Mouse (Mus musculus) spleen, adult 18-20 months (tissue): ENCODE measurements around the gene Slc22a16.
A peak's percentile ranks its signal among the peaks of the same experiment; 100 is the strongest.

Experiments
- DNase-seq, 2 experiments: peaks; one replicate each; pipeline ENCODE4 v3.0.0; 2022; ENCODE audit warnings: mixed read lengths in 2 of 2

The Slc22a16 gene

DNA sequence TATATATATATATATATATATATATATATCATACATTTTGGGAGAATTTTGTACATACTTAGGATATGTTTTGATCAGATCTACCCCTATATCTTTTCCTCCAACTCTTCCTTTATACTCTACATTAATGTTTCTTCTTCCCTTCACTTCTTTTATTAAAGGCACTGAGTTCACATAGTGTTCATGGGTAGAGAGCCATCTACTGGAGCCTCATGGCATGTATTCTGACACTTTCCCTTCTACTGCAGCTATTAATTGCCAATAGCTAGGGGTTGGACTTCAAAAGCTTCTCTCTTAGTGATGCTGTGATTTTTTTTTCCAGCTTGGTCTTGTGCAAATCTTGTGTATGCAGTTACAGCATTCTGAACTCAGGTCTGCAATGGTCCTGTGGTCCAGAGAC lies 47.8 kb downstream of the Slc22a16 start:
- DNase-seq: no peak

DNA sequence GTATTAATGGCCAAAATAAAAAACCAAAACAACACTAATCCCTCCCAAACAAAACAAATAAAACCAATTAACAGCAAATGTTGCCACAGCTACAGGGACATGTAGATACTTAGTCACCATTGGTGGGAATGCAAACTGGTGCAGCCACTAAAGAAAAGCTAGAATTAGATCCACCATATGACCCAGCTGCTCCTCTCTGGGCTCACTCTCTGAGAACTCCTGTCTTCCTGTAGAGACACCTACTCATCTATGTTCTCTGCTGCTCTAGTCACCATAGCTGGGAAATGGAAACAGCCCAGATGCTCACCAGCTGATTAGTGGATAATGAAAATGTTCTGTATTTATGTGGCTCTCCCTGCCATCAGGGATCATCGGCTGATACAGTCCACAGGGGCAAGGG lies 49.6 kb downstream of the Slc22a16 start:
- no peak for DNase-seq

DNA sequence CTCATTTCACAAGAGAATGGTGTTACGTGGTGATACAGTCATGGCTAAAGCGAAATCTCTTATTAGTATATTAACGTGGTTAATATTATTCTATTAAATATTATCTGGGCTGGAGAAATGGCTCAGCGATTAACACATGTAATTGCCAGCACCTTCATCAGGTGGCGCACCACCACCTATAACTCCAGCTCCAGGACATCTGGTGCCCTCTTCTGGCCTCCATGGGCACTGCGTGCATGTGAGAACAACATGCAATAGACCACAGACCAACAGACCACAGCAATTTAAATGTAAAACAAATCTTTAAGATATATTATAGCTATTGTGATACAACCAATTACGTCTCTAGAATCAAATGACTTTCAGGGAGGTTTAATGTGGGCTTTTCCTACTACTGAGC lies 59.0 kb downstream of the Slc22a16 start:
- peak in 1 of 2 experiments; percentile 23 for DNase-seq

DNA sequence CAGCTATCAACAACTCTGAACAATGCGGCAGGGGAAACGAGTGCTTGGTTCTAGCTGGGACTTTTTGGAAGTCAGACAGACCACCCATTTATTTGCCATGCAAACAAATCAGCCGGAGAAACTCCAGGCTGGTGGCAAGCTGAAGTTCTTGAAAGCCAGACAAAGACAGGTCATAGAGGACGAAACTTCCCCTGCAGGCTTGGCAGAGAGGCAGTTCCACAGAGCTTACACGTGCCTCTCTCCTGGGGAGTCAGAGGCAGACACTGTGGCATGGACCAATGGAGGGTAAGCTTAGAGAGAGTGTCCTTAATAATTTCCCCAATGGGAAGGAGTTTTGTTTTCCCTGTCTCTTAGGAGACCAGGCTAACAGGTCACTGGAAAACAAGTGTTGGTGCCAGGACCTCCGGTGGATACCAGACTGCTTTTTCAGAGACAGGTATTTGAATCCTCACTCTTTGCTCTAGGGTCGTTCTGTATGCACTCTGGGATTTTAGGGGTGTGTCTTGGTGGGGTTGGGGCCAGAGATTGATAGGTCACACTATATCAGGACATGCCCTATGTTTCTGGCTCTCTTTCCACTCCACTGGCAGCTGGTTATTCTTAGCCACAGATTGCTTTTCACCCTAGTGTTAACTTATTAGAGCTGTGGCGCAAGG lies 59.6 kb downstream of the Slc22a16 start, which contains the start of gene Ddo:
Ddo (plus strand) TSS at position 356 of the 656 bp plus-strand sequence.
- DNase-seq: no peak

DNA sequence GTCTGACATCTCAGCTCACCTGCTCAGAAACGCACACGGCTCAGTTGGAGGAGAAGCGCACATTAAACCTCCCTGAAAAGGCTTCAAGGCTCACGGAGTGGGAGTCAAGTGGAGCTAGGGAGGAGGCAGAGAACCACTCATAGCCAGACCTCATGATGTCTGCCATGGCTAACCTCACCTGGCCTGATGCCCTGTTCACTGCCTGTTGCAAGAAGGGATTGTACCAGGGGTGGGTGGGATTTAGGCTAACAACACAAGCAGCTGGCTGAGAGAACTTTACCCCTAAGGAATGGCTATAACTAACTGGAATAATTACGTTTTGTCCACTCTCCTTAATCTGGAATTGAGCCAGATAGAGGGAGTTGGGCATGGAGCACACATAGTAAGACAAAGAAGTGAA lies 60.3 kb downstream of the Slc22a16 start:
- DNase-seq: no peak

DNA sequence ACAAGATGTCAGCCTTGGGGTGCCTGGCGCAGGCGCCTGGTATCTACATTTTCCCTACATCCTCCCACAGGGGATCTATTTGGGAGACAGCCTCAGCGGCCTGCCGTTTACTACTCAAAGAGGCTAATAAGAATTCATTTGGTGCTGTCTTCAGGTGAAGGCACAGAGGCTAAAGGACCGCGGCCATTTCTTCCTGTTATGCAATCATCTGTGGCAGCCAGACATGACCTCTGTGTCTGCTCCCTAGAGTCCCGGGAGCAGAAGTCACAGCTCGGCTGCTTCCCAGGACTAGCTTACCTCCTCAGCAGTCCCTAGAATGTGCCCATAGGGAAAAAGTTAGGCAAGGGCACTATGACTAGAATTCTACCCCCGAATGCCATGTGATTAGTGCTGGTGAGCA lies 60.8 kb downstream of the Slc22a16 start:
- DNase-seq: no peak

DNA sequence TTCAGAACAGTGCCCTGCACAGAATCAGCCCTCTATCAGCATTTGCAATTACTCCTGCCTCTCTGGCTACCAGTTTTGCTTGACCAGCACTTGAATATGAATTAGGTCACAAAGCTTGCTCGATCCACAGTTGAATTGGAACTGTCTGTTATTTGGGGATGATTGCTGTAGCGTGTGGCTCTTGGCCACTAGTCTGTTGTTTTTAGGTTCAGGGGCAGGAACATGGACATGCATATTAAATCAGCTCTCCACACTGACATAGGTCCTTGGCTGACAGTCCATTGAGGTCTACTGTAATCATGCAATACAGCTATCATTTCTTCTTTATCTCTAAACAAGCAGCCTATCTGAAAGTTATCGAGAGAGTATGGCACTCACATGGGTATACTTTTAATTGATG lies 62.0 kb downstream of the Slc22a16 start:
- no peak for DNase-seq

DNA sequence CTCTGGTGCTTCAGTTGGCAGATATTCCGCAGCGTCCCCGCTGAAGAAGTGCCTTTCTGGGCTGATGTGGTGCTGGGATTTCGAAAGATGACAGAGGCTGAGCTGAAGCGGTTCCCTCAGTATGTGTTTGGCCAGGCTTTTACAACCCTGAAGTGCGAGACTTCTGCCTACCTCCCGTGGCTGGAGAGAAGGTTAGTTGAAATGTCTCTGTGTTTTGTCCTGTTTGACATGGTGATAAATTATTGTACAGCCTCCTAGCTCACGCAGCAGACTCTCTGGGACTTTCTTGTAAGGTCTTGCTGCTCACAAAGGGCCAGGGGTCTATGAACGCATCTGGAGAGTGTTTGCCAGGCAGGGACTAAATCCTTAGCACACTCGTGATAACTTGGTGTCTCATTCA lies 67.2 kb downstream of the Slc22a16 start:
- no peak for DNase-seq

DNA sequence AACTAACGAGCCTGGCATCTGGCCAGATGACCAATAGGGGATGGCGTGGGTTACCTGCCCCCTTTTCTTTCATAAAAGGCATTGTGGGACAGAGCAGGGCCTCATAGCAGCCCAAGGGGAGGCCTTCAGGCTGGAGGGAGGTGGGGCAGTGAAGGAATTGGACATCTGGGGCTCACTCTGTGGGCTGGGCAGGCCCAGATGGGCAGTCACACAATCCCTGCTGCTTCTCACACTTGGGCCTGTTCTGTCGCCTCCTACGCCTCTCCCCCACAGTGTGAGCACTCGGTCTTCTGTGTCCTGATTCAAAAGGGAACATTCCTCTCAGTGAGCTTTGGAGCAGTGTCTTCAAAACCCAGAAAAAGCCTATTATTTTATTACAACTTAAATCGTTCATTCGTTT lies 68.1 kb downstream of the Slc22a16 start:
- DNase-seq: no peak

DNA sequence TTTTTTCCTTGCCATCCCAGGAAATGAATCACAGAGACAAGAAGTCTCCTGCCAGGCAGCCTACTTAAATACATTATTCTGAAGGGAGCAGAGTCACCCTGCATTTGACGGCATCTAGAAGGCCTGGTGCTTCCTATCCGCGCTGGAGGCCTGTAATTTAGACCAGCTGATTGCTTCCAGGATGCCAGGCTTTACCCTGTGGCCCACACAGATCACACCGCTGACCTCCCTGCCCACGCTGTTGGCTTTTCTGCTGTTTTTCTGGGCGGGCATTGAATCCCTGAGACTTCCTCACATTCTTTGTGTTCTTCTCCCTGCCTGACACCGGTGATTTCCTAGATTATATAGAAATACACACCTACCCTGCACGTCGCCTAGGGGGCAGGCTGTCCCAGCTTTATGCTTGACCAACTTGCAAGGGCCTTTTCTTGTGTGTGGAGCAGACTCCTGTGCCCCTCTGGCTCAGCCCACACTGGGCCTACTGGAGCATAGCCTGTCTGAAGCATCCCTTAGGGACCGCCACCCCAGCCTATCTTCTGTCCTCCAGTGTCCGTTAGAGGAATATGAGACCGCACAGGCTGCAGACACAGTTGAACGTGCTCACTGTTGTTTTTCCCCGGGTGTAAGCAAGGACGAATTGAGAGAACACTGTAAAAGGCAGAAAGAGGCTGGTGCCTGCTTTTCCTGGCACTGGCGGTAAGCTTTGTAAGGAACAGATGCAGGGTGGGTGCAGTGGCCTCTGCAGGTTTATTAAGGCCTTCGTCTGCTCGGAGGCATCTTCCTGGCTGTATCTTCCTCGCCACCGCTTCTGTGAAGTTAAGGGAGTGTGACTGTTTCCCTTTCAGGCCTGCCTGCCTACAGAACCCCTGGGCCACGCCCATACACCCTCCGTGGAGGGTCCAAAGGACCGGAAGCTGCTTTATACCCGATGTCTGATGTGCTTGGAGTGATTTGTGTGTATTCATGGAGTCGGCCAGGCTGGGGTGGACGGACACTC lies 69.0 kb downstream of the Slc22a16 start:
- no peak for DNase-seq

DNA sequence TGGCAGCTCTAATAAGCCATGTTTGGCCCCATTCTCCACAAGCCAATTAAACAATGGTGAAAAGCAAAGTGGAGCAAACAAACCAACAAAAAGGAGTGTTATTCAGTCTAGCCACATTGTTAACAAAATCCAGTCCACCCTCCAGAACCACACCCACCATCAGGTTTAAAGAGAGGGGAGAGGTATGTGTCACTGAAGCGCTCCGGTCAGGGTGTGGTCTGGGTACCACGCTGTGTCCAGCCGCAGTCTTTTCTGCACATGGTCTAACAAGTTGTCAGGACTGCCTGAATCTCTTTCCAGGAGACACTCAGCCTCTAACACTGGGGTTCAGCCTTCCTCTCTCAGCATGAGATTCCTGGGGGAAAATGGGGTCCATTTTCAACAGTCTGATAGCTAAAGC lies 70.3 kb downstream of the Slc22a16 start:
- no peak for DNase-seq

DNA sequence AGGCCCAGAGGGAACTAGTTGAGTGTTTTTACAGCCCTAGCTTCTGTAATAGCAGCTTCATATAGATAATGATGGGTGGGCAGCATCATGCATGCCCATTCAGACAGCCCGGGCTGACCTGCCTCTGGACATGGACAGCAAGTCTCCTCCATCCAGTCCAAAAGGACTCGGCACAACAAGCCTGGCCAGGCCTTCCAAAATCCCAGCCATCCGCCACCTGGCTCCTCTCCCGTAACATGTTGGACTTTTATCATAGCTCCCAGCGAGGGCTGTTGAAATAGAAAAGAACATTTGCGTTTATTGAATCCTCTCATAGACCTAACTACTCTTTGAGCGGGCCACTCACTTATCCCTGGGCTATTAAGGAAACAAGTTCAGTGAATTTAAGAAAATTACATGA lies 71.8 kb downstream of the Slc22a16 start:
- DNase-seq: no peak

DNA sequence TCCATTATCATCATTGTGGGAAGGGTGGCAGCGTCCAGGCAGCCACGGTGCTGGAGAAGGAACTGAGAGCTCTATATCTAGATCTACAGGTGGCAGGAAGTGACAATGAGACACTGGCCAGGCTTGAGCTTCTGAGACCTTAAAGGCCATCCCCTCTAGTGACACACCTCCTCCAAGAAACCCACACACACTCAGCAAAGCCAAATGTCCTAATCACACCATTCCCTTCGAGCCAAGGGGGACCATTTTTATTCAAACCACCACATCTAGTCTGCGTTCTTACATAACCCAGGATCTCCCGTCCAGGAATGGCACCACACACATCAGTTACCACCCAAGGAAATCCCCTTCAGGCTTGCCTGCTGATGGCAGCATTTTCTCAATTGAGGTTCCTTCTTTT lies 73.0 kb downstream of the Slc22a16 start:
- DNase-seq: no peak

DNA sequence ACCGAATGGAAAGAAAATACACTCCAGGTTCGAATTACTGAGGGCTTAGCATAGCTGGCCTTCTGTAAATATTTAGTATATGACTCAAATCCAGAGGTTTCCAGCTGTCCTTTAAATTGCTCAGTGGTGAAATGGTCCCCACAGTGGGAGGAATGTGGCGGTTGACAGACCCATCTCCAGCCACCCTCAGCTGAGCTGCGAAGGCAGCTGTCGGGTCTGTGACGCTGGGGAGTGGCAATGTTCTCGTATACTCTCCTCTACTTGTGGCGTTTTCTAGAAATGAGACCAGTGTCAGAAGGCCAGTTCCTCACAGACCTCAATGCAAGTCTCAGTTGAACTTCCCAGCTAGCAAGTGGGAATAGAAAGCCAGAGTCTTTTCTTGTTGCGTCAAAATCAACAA lies 74.3 kb downstream of the Slc22a16 start:
- DNase-seq: no peak

DNA sequence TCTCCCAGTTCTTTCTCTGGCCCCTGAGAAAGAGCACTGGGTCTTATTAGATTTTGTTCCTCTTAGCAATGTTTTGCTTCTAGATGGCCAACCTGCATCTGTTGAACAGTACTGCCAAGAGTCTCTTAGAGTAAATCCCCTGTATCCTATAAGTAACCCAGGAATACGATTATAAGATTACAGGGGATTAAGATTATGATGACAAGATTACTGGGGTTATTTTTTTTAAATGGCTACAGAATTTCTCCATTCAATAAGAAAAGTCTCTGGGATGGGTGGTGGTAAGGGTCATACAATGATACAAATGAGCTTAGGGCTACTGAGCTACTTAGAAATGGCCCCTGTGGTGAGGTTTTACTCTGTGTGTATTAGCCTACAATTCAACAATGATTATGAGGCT lies 75.2 kb downstream of the Slc22a16 start:
- DNase-seq: no peak

DNA sequence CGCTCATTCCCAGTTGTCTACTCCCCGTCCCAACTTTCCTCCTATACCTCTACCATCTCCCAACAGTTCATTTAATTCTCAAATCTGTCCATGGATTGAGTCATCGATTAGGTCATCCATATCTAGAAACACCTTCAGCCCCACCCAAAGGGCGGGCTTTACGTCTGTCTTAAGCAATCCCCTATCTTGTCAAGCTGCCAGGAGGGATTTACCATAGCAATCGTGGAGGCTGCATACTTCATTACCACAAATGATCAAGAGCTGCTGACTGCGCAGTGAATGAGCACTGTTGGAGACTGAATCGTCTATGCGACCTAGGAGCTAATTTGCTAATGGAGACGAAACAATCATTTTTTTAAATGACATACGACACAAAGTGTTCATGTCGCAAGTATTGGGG lies 78.6 kb downstream of the Slc22a16 start:
- no peak for DNase-seq

DNA sequence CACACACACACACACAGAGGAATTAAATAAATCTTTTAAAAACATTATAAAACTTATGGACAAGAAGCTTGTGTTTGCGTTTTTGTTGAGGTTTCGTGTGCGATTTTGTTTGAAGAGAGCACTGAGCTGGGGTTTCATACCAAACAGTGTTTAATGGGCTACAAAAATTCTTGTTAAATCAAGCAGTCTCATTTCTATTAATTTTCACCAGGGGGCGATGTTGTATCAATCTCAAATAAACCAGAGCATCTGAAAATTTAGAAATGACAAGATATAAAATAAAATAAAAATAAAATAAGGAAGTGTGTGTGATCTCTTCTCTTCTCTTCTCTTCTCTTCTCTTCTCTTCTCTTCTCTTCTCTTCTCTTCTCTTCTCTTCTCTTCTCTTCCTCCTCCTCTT lies 79.5 kb downstream of the Slc22a16 start:
- no peak for DNase-seq

DNA sequence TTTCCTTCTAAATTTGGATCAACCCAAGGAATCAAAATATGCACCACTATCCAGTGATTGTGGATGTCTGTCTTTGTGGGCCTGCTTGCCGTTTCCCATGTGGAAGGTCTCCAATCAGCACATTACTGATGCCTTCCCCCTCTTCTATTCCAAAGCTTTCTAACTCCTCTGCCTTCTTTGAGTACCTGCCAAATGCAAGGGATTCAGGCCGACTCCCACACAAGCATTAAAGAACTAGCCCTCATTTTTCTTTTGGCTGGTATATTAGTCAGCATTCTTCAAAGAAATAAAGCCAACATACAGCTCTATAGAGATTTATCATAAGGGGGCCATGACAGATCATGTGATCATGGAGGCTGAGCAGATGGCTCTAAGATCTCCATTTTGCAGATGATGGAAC lies 81.5 kb downstream of the Slc22a16 start:
- DNase-seq: no peak
